ENCODE assay signal across 14 mouse cellular contexts in the genomic region with DNA sequence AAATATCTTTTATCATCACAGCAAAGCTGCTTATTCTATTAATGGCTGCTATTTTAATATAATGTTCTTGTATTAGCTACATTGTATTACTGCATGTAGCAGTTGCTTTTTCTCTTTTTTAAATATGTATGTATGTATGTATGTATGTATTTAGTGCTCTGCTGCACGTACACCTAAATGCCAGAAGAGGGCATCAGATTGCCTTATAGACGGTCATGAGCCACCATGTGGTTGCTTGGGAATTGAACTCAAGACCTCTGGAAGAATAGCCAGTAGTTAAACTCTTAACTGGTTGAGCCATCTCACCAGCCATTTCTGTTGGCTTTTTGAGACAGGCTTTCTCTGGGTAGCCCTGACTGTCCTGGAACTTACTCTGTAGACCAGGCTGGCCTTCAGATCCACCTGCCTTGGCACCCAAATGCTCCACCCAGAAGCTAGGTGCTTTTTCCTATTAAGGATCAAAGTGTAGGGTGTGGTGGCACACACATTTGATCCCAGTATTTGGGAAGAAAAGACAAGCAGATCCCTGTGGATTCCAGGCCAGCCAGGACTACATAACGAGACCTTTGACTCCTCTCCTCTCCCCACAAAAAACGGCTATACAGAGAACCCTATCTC. TPM values are rescaled to one million over a fixed set of nuclear protein-coding genes. Genes with fewer than 3 reads are reported as not detected.
A peak's percentile ranks its signal among the peaks of the same experiment; 100 is the strongest.
DNase-seq lines count a peak whose midpoint lies in the region; ATAC-seq and TF ChIP-seq lines count a peak whose summit lies in the region.
"Had no signal": no experiment of that assay in that cellular context is flagged by ENCODE, and none has a peak within 500 bp of the region (broad histone marks: within the 10 kb centered on the region; RNA-seq: fewer than 3 reads in every experiment).

No protein-coding gene starts in this region.

- H3K9me3 ChIP-seq in midbrain, embryonic 11.5 days (ENCODE audit: control insufficient read depth, low read length), result no peaks in the 10 kb centered on the region
- no peaks in the 10 kb centered on the region for H3K9me3 ChIP-seq in midbrain, embryonic 13.5 days
- H3K9me3 ChIP-seq: forebrain, embryonic 12.5 days; hindbrain, embryonic 10.5 days; liver, embryonic 13.5 days had no signal

- TF ChIP-seq POLR2A in heart, adult 2 months (IDR thresholded peaks at IDR 0.05; ENCODE audit: insufficient read depth, low read depth, low read length), result no peak

- ATAC-seq in midbrain, embryonic 11.5 days (ENCODE audit: low FRiP score), result no peak
- no peak for ATAC-seq in midbrain, embryonic 13.5 days

- TF ChIP-seq EP300 in heart, adult 2 months (IDR thresholded peaks at IDR 0.05; ENCODE audit: insufficient read depth, low read depth, low read length), result no peak

- peak; percentile 60 for TF ChIP-seq CTCF in heart, adult 2 months (IDR thresholded peaks at IDR 0.05)

- H3K27ac ChIP-seq in heart, adult 2 months, result no peak overlapping the region
- no peak overlapping the region for H3K27ac ChIP-seq in midbrain, embryonic 11.5 days (ENCODE audit: low read depth, low read length)
- H3K27ac ChIP-seq in midbrain, embryonic 13.5 days, result no peak overlapping the region
- H3K27ac ChIP-seq: forebrain, embryonic 12.5 days; hindbrain, embryonic 10.5 days; liver, embryonic 13.5 days had no signal

- H3K4me1 ChIP-seq in heart, adult 2 months (ENCODE audit: control insufficient read depth, insufficient read depth, low read length), result peaks cover 2% of the 10 kb centered on the region
- H3K4me1 ChIP-seq in midbrain, embryonic 11.5 days (ENCODE audit: control insufficient read depth, insufficient read depth, low read length), result peaks cover 8% of the 10 kb centered on the region
- peaks cover 11% of the 10 kb centered on the region for H3K4me1 ChIP-seq in midbrain, embryonic 13.5 days (replicated peaks)

- H3K36me3 ChIP-seq in heart, adult 2 months (ENCODE audit: control insufficient read depth, insufficient read depth, low read length), result no peaks in the 10 kb centered on the region; the same call in 1 of the 2 replicates
- H3K36me3 ChIP-seq in midbrain, embryonic 11.5 days (ENCODE audit: control insufficient read depth, insufficient read depth, low read length), result peaks cover 15% of the 10 kb centered on the region
- peaks cover 43% of the 10 kb centered on the region for H3K36me3 ChIP-seq in midbrain, embryonic 13.5 days
- peaks cover 2% of the 10 kb centered on the region; the same call in 1 of the 2 replicates for H3K36me3 ChIP-seq in splenic B cell, adult 2 months (ENCODE audit: control insufficient read depth, insufficient read depth, low read length, poor library complexity, severe bottlenecking)

- no peaks in the 10 kb centered on the region for H3K79me2 ChIP-seq in heart, adult 2 months (replicated peaks; ENCODE audit: control insufficient read depth, insufficient read depth, low read length)

- no peak overlapping the region for H3K4me3 ChIP-seq in heart, adult 2 months
- H3K4me3 ChIP-seq in midbrain, embryonic 11.5 days (ENCODE audit: low read depth, low read length), result no peak overlapping the region
- H3K4me3 ChIP-seq in midbrain, embryonic 13.5 days (replicated peaks), result no peak overlapping the region
- H3K4me3 ChIP-seq: forebrain, embryonic 12.5 days; hindbrain, embryonic 10.5 days; liver, embryonic 13.5 days had no signal

- H3K9ac ChIP-seq in heart, adult 2 months (ENCODE audit: low read depth, low read length), result no peak overlapping the region
- no peak overlapping the region for H3K9ac ChIP-seq in midbrain, embryonic 11.5 days (ENCODE audit: low read length)
- no peak overlapping the region for H3K9ac ChIP-seq in midbrain, embryonic 13.5 days (replicated peaks)
- H3K9ac ChIP-seq: forebrain, embryonic 12.5 days; liver, embryonic 13.5 days had no signal

- 75% methylated on average over 4 of the region's 4 CpGs for WGBS in heart, adult 2 months
- WGBS in midbrain, embryonic 11.5 days, result 77% methylated on average over 4 of the region's 4 CpGs
- 74% methylated on average over 4 of the region's 4 CpGs for WGBS in midbrain, embryonic 13.5 days

- DNase-seq in heart, adult 2 months, result no peak
- DNase-seq in heart, postnatal 14 days, result no peak
- peak; percentile 80 for DNase-seq in midbrain, embryonic 11.5 days (ENCODE audit: low spot score, missing footprints)
- peak; percentile 40 for DNase-seq in NIH3T3 (ENCODE audit: low read depth)
- peak; percentile 67 for DNase-seq in splenic B cell, adult 2 months (ENCODE audit: low read depth, low spot score)
- DNase-seq in cerebellum, adult 8-10 months, result no peak
- DNase-seq in gastrocnemius, postnatal 25 days, result no peak
- DNase-seq: kidney, postnatal 10 days; liver, embryonic 13.5 days; midbrain, embryonic 14.5 days; spleen, adult 18-20 months had no signal

- H3K27me3 ChIP-seq in heart, adult 2 months (ENCODE audit: control insufficient read depth, insufficient read depth, low read length), result no peaks in the 10 kb centered on the region
- H3K27me3 ChIP-seq in midbrain, embryonic 11.5 days (ENCODE audit: control insufficient read depth, insufficient read depth, low read length), result no peaks in the 10 kb centered on the region
- no peaks in the 10 kb centered on the region for H3K27me3 ChIP-seq in midbrain, embryonic 13.5 days
- no peaks in the 10 kb centered on the region for H3K27me3 ChIP-seq in splenic B cell, adult 2 months (ENCODE audit: control insufficient read depth, insufficient read depth, low read length, poor library complexity, severe bottlenecking)
- H3K27me3 ChIP-seq: forebrain, embryonic 12.5 days; liver, embryonic 13.5 days had no signal

- H3K4me2 ChIP-seq in midbrain, embryonic 11.5 days, result no peak overlapping the region
- no peak overlapping the region for H3K4me2 ChIP-seq in midbrain, embryonic 13.5 days (replicated peaks)
- H3K4me2 ChIP-seq: forebrain, embryonic 12.5 days; liver, embryonic 13.5 days had no signal

- intact Hi-C loops in heart, adult 2 months (cut with DNase I), result loop anchor here (2.0 kb wide), 1 partner anchor 140 kb away; no protein-coding TSS in a partner anchor
- intact Hi-C loops in heart, postnatal 14 days (cut with DNase I), result loop anchor here (10.0 kb wide), 1 partner anchor 136 kb away; no protein-coding TSS in a partner anchor

RNA-seq across cellular contexts. Expression of a gene that starts 4.7 kb away (rescaled TPM):
- 10 to 100 TPM; 58.1 to 63.2 TPM for total RNA-seq in heart, adult 2 months (2021)
- 66.8 and 85.1 TPM in 2 replicates for polyA plus RNA-seq in heart, adult 2 months (2012; rRNA removed)
- 10 to 100 TPM; 66.3 to 67.8 TPM for total RNA-seq in heart, postnatal 14 days (2021)
- polyA plus RNA-seq in midbrain, embryonic 11.5 days (2014; fragmentation: Nextera tagmentation; extraction: Ambion mirVana), result 150 and 155 TPM in 2 replicates
- 135 and 140 TPM in 2 replicates for polyA plus RNA-seq in midbrain, embryonic 13.5 days (2015; fragmentation: Nextera tagmentation; extraction: Ambion mirVana)
- total RNA-seq in gastrocnemius, postnatal 25 days (2021), result 10 to 100 TPM; 28.3 to 31.1 TPM

RNA-seq across cellular contexts. Expression of a gene that starts 4.9 kb away (rescaled TPM):
- total RNA-seq in heart, adult 2 months (2021), result 10 to 100 TPM; 48.0 to 50.8 TPM
- polyA plus RNA-seq in heart, adult 2 months (2012; rRNA removed), result 61.3 and 88.9 TPM in 2 replicates
- total RNA-seq in heart, postnatal 14 days (2021), result 10 to 100 TPM; 48.4 to 62.3 TPM
- 62.0 and 63.9 TPM in 2 replicates for polyA plus RNA-seq in midbrain, embryonic 11.5 days (2014; fragmentation: Nextera tagmentation; extraction: Ambion mirVana)
- 71.5 and 74.6 TPM in 2 replicates for polyA plus RNA-seq in midbrain, embryonic 13.5 days (2015; fragmentation: Nextera tagmentation; extraction: Ambion mirVana)
- 10 to 100 TPM; 51.5 to 63.1 TPM for total RNA-seq in gastrocnemius, postnatal 25 days (2021)

RNA-seq across cellular contexts. Expression of a gene that starts 8.4 kb away (rescaled TPM):
- 10 to 100 TPM; 27.4 to 32.3 TPM for total RNA-seq in heart, adult 2 months (2021)
- 34.8 and 56.2 TPM in 2 replicates for polyA plus RNA-seq in heart, adult 2 months (2012; rRNA removed)
- 10 to 100 TPM; 31.9 to 34.5 TPM for total RNA-seq in heart, postnatal 14 days (2021)
- polyA plus RNA-seq in midbrain, embryonic 11.5 days (2014; fragmentation: Nextera tagmentation; extraction: Ambion mirVana), result 71.9 and 72.5 TPM in 2 replicates
- polyA plus RNA-seq in midbrain, embryonic 13.5 days (2015; fragmentation: Nextera tagmentation; extraction: Ambion mirVana), result 78.1 and 80.2 TPM in 2 replicates
- total RNA-seq in gastrocnemius, postnatal 25 days (2021), result 10 to 100 TPM; 21.8 to 24.5 TPM

RNA-seq across cellular contexts. Expression of a gene that starts 8.6 kb away (rescaled TPM):
- total RNA-seq in heart, adult 2 months (2021), result under 1 TPM; 0.55 to 0.81 TPM
- 2.4 and 2.5 TPM in 2 replicates for polyA plus RNA-seq in heart, adult 2 months (2012; rRNA removed)
- under 1 TPM; 0.56 to 0.93 TPM for total RNA-seq in heart, postnatal 14 days (2021)
- polyA plus RNA-seq in midbrain, embryonic 11.5 days (2014; fragmentation: Nextera tagmentation; extraction: Ambion mirVana), result 0.78 and 1.9 TPM in 2 replicates
- 0.86 and 1.1 TPM in 2 replicates for polyA plus RNA-seq in midbrain, embryonic 13.5 days (2015; fragmentation: Nextera tagmentation; extraction: Ambion mirVana)
- total RNA-seq in gastrocnemius, postnatal 25 days (2021), result under 1 TPM; 0.26 to 0.35 TPM

RNA-seq across cellular contexts. Expression of a gene that starts 13.8 kb away (rescaled TPM):
- total RNA-seq in heart, adult 2 months (2021), result 1 to 10 TPM; 6.6 to 8.1 TPM
- 12.7 and 14.2 TPM in 2 replicates for polyA plus RNA-seq in heart, adult 2 months (2012; rRNA removed)
- 10 to 100 TPM in 1 of 2 experiments, 1 to 10 TPM in 1; 9.9 to 10.6 TPM for total RNA-seq in heart, postnatal 14 days (2021)
- polyA plus RNA-seq in midbrain, embryonic 11.5 days (2014; fragmentation: Nextera tagmentation; extraction: Ambion mirVana), result 4.2 and 6.5 TPM in 2 replicates
- polyA plus RNA-seq in midbrain, embryonic 13.5 days (2015; fragmentation: Nextera tagmentation; extraction: Ambion mirVana), result 12.5 and 20.5 TPM in 2 replicates
- 1 to 10 TPM; 5.4 to 5.7 TPM for total RNA-seq in gastrocnemius, postnatal 25 days (2021)

Comparison
In these comparisons a context has a peak if more than half of its experiments do, and no peak if none do; other contexts are left out.
1. DNase-seq: peak in midbrain, embryonic 11.5 days (single experiment), NIH3T3 (single experiment) and splenic B cell, adult 2 months (single experiment); none in heart, adult 2 months (0 of 2), heart, postnatal 14 days (0 of 2), cerebellum, adult 8-10 months (single experiment) and gastrocnemius, postnatal 25 days (single experiment).